Comparison of ENCODE assay signal across 21 mouse cellular contexts in genomic region chr14:48329716-48330365, GRCm38 (mm10).
"Had no signal": no experiment of that assay in that cellular context is flagged by ENCODE, and none has a peak within 500 bp of the region (broad histone marks: within the 10 kb centered on the region; RNA-seq: fewer than 3 reads in every experiment).

No protein-coding gene starts in this region.

- H3K27ac ChIP-seq: kidney, postnatal 0 days; layer of hippocampus, adult 2 months; left cerebral cortex, adult 2 months; limb, embryonic 12.5 days; limb, embryonic 15.5 days; liver, embryonic 14.5 days; lung, embryonic 15.5 days; midbrain, embryonic 10.5 days had no signal

- H3K4me3 ChIP-seq: layer of hippocampus, adult 2 months; left cerebral cortex, adult 2 months; limb, embryonic 12.5 days; limb, embryonic 15.5 days; lung, embryonic 15.5 days; megakaryocyte, embryonic 14.5 days; midbrain, embryonic 10.5 days had no signal

- DNase-seq: kidney, postnatal 25 days; layer of hippocampus, adult 9-11 months; layer of hippocampus, postnatal 36 days; left cerebral cortex, postnatal 4 days; lung, adult 18-20 months; lung, postnatal 10 days; lung, postnatal 36 days; midbrain, embryonic 14.5 days; retina, postnatal 1 day; right cerebral cortex, postnatal 25 days; thymus, adult 18-20 months; thymus, postnatal 36 days had no signal

- H3K4me1 ChIP-seq: megakaryocyte, embryonic 14.5 days had no signal
